In genomic region chr16:30549966-30550747, GRCm38 (mm10) we compare ENCODE assay signal across 7 mouse cellular contexts. TPM values are rescaled to one million over a fixed set of nuclear protein-coding genes. Genes with fewer than 3 reads are reported as not detected.
DNase-seq lines count a peak whose midpoint lies in the region; ATAC-seq lines count a peak whose summit lies in the region.

No protein-coding gene starts in this region.

- no peaks in the 10 kb centered on the region for H3K27me3 ChIP-seq in intestine, embryonic 15.5 days (replicated peaks)

- peak overlapping the region; percentile 93 for H3K4me2 ChIP-seq in intestine, embryonic 15.5 days (replicated peaks)

- no peaks in the 10 kb centered on the region for H3K36me3 ChIP-seq in intestine, embryonic 15.5 days

- H3K4me3 ChIP-seq in intestine, embryonic 15.5 days (replicated peaks): peak overlapping the region; percentile 77

- H3K27ac ChIP-seq in intestine, embryonic 15.5 days: peak overlapping the region; percentile 46

- H3K9ac ChIP-seq in intestine, embryonic 15.5 days: peak overlapping the region; percentile 89

- peaks cover 19% of the 10 kb centered on the region; the same call in 1 of the 2 replicates for H3K4me1 ChIP-seq in intestine, embryonic 15.5 days (replicated peaks)

- intact Hi-C loops in left cerebral cortex, postnatal 25 days (cut with DNase I): no loop called here

- peak; percentile 95 for ATAC-seq in intestine, embryonic 15.5 days

- under 1% methylated on average over 63 of the region's 63 CpGs for WGBS in intestine, embryonic 15.5 days

- peak; percentile 36 for DNase-seq in adrenal gland, adult 8-10 months
- DNase-seq in embryo, embryonic 11.5 days (ENCODE audit: low read depth, low spot score): peak; percentile 66
- DNase-seq in gastrocnemius, postnatal 4 days (ENCODE audit: low spot score in 2 of 2): peak; percentile 73 to 84
- peak; percentile 83 to 86 for DNase-seq in left cerebral cortex, postnatal 25 days (ENCODE audit: low spot score in 2 of 2)
- DNase-seq in mesoderm, embryonic 11.5 days (ENCODE audit: low read depth, low spot score): peak; percentile 83
- peak; percentile 85 for DNase-seq in right cerebral cortex, postnatal 25 days

- H3K9me3 ChIP-seq in intestine, embryonic 15.5 days: no peaks in the 10 kb centered on the region

RNA-seq across cellular contexts. Expression of gene Tmem44, which starts 0.5 kb away (rescaled TPM):
- 1 to 10 TPM; 3.7 to 9.3 (median 5.8) TPM for total RNA-seq in adrenal gland, adult 8-10 months (2022)
- 10 to 100 TPM in 1 of 2 experiments, 1 to 10 TPM in 1; 9.7 to 11.2 TPM for total RNA-seq in gastrocnemius, postnatal 4 days (2021)
- 9.1 and 10.0 TPM in 2 replicates for polyA plus RNA-seq in intestine, embryonic 15.5 days (2015; fragmentation: Nextera tagmentation; extraction: Ambion mirVana)
- total RNA-seq in left cerebral cortex, postnatal 25 days (2021): 10 to 100 TPM; 66.5 to 73.7 TPM

RNA-seq across cellular contexts. Expression of gene Lsg1, which starts 37.2 kb away (rescaled TPM):
- 10 to 100 TPM; 36.7 to 47.3 (median 40.5) TPM for total RNA-seq in adrenal gland, adult 8-10 months (2022)
- 10 to 100 TPM; 24.3 to 31.4 TPM for total RNA-seq in gastrocnemius, postnatal 4 days (2021)
- polyA plus RNA-seq in intestine, embryonic 15.5 days (2015; fragmentation: Nextera tagmentation; extraction: Ambion mirVana): 55.2 and 57.3 TPM in 2 replicates
- total RNA-seq in left cerebral cortex, postnatal 25 days (2021): 10 to 100 TPM; 16.6 to 17.9 TPM

RNA-seq across cellular contexts. Expression of gene Fam43a, which starts 49.4 kb away (rescaled TPM):
- total RNA-seq in adrenal gland, adult 8-10 months (2022): 10 to 100 TPM; 36.5 to 45.0 (median 38.5) TPM
- 10 to 100 TPM; 24.1 to 29.6 TPM for total RNA-seq in gastrocnemius, postnatal 4 days (2021)
- 12.1 and 12.5 TPM in 2 replicates for polyA plus RNA-seq in intestine, embryonic 15.5 days (2015; fragmentation: Nextera tagmentation; extraction: Ambion mirVana)
- 10 to 100 TPM; 11.8 to 14.2 TPM for total RNA-seq in left cerebral cortex, postnatal 25 days (2021)

Comparison
In these comparisons a context has a peak if more than half of its experiments do, and no peak if none do; other contexts are left out.
1. Peak in every context shown above with its lines: DNase-seq, ATAC-seq, H3K4me3 ChIP-seq and H3K27ac ChIP-seq.
2. RNA of gene Tmem44, which starts 0.5 kb away (total RNA-seq): 66.5 to 73.7 TPM in left cerebral cortex, postnatal 25 days; 9.7 to 11.2 TPM in gastrocnemius, postnatal 4 days and 3.7 to 9.3 TPM in adrenal gland, adult 8-10 months; every median in the first group is over 4 times any median in the second.